Mouse (Mus musculus): Measurements from ENCODE around the gene Car10. TPM values are rescaled to one million over a fixed set of nuclear protein-coding genes. Genes with fewer than 3 reads are reported as not detected.
A peak's percentile ranks its signal among the peaks of the same experiment; 100 is the strongest.

The Car10 gene
- polyA plus RNA-seq, 1 experiment from 2014 or later, result not detected

- TF ChIP-seq CTCF (IDR thresholded peaks at IDR 0.05; ENCODE audit: low read depth), result no peak
These were observed 176.1 kb downstream of the Car10 start for GRCm38 (mm10) chr11:93273906-93274305.

GRCm38 (mm10) chr11:93293661-93294060, 195.8 kb downstream of the Car10 start:
- DNase-seq (ENCODE audit: low spot score) (no peak), ATAC-seq (replicated peaks; ENCODE audit: low FRiP score, low read depth) (no peak)
- Histone ChIP-seq H3K9me3 (replicated peaks; ENCODE audit: low read length) (no peaks in the 10 kb centered on the region), H3K4me3 (replicated peaks; ENCODE audit: low read depth, low read length) (no peak overlapping the region), H3K4me2 (ENCODE audit: low read length) (no peak overlapping the region), H3K4me1 (replicated peaks; ENCODE audit: insufficient read depth, low read length) (no peaks in the 10 kb centered on the region), H3K27me3 (ENCODE audit: insufficient read depth, low read length) (no peaks in the 10 kb centered on the region), H3K9ac (ENCODE audit: low read depth, low read length) (no peak overlapping the region), H3K36me3 (ENCODE audit: insufficient read depth, low read length) (no peaks in the 10 kb centered on the region), H3K27ac (no peak overlapping the region)
- 78% methylated on average over 1 of the region's 1 CpGs for WGBS
- TF ChIP-seq CTCF (IDR thresholded peaks at IDR 0.05; ENCODE audit: low read depth), result no peak

More at GRCm38 (mm10) chr11:93273906-93274305, 176.1 kb downstream of the Car10 start:
- Histone ChIP-seq H3K4me3 (replicated peaks; ENCODE audit: low read depth, low read length) (no peak overlapping the region), H3K36me3 (ENCODE audit: insufficient read depth, low read length) (no peaks in the 10 kb centered on the region), H3K27me3 (ENCODE audit: insufficient read depth, low read length) (no peaks in the 10 kb centered on the region), H3K4me2 (ENCODE audit: low read length) (no peak overlapping the region), H3K4me1 (replicated peaks; ENCODE audit: insufficient read depth, low read length) (no peaks in the 10 kb centered on the region), H3K9ac (ENCODE audit: low read depth, low read length) (no peak overlapping the region), H3K9me3 (replicated peaks; ENCODE audit: low read length) (no peaks in the 10 kb centered on the region), H3K27ac (no peak overlapping the region)
- no peak for ATAC-seq (replicated peaks; ENCODE audit: low FRiP score, low read depth)
- WGBS, result 15% methylated on average over 6 of the region's 6 CpGs
- DNase-seq (ENCODE audit: low spot score), result peak; percentile 66

- Histone ChIP-seq H3K36me3 (ENCODE audit: insufficient read depth, low read length) (no peaks in the 10 kb centered on the region), H3K4me2 (ENCODE audit: low read length) (no peak overlapping the region), H3K4me3 (replicated peaks; ENCODE audit: low read depth, low read length) (no peak overlapping the region), H3K4me1 (replicated peaks; ENCODE audit: insufficient read depth, low read length) (no peaks in the 10 kb centered on the region), H3K27me3 (ENCODE audit: insufficient read depth, low read length) (no peaks in the 10 kb centered on the region), H3K9ac (ENCODE audit: low read depth, low read length) (no peak overlapping the region), H3K9me3 (replicated peaks; ENCODE audit: low read length) (no peaks in the 10 kb centered on the region), H3K27ac (no peak overlapping the region)
- WGBS, result 86% methylated on average over 1 of the region's 1 CpGs
- TF ChIP-seq CTCF (IDR thresholded peaks at IDR 0.05; ENCODE audit: low read depth), result no peak
- no peak for DNase-seq (ENCODE audit: low spot score)
- ATAC-seq (replicated peaks; ENCODE audit: low FRiP score, low read depth), result no peak
These were observed 212.2 kb downstream of the Car10 start for GRCm38 (mm10) chr11:93309981-93310380.

- WGBS, result 82% methylated on average over 3 of the region's 3 CpGs
- no peak for TF ChIP-seq CTCF (IDR thresholded peaks at IDR 0.05; ENCODE audit: low read depth)
- H3K4me2 ChIP-seq (ENCODE audit: low read length), result no peak overlapping the region
These were observed 239.9 kb downstream of the Car10 start for GRCm38 (mm10) chr11:93337756-93338155.

GRCm38 (mm10) chr11:93343961-93344360, 246.1 kb downstream of the Car10 start:
- ATAC-seq (replicated peaks; ENCODE audit: low FRiP score, low read depth) (no peak), DNase-seq (ENCODE audit: low spot score) (no peak)
- no peak overlapping the region for H3K27ac ChIP-seq
- H3K4me2 ChIP-seq (ENCODE audit: low read length), result no peak overlapping the region
- H3K36me3 ChIP-seq (ENCODE audit: insufficient read depth, low read length), result no peaks in the 10 kb centered on the region
- H3K4me3 ChIP-seq (replicated peaks; ENCODE audit: low read depth, low read length), result no peak overlapping the region
- no peaks in the 10 kb centered on the region for H3K4me1 ChIP-seq (replicated peaks; ENCODE audit: insufficient read depth, low read length)
- no peaks in the 10 kb centered on the region for H3K27me3 ChIP-seq (ENCODE audit: insufficient read depth, low read length)
- no peak overlapping the region for H3K9ac ChIP-seq (ENCODE audit: low read depth, low read length)
- 85% methylated on average over 3 of the region's 3 CpGs for WGBS
- TF ChIP-seq CTCF (IDR thresholded peaks at IDR 0.05; ENCODE audit: low read depth), result no peak
- H3K9me3 ChIP-seq (replicated peaks; ENCODE audit: low read length), result no peaks in the 10 kb centered on the region

More at GRCm38 (mm10) chr11:93337756-93338155, 239.9 kb downstream of the Car10 start:
- Histone ChIP-seq H3K4me1 (replicated peaks; ENCODE audit: insufficient read depth, low read length) (no peaks in the 10 kb centered on the region), H3K9me3 (replicated peaks; ENCODE audit: low read length) (no peaks in the 10 kb centered on the region), H3K4me3 (replicated peaks; ENCODE audit: low read depth, low read length) (no peak overlapping the region), H3K36me3 (ENCODE audit: insufficient read depth, low read length) (no peaks in the 10 kb centered on the region), H3K27ac (no peak overlapping the region), H3K9ac (ENCODE audit: low read depth, low read length) (no peak overlapping the region), H3K27me3 (ENCODE audit: insufficient read depth, low read length) (no peaks in the 10 kb centered on the region)
- DNase-seq (ENCODE audit: low spot score), result no peak
- ATAC-seq (replicated peaks; ENCODE audit: low FRiP score, low read depth), result no peak

- no peak for ATAC-seq (replicated peaks; ENCODE audit: low FRiP score, low read depth)
- Histone ChIP-seq H3K9me3 (replicated peaks; ENCODE audit: low read length) (no peaks in the 10 kb centered on the region), H3K4me3 (replicated peaks; ENCODE audit: low read depth, low read length) (no peak overlapping the region), H3K27ac (no peak overlapping the region), H3K36me3 (ENCODE audit: insufficient read depth, low read length) (no peaks in the 10 kb centered on the region), H3K27me3 (ENCODE audit: insufficient read depth, low read length) (no peaks in the 10 kb centered on the region), H3K4me2 (ENCODE audit: low read length) (no peak overlapping the region), H3K4me1 (replicated peaks; ENCODE audit: insufficient read depth, low read length) (no peaks in the 10 kb centered on the region), H3K9ac (ENCODE audit: low read depth, low read length) (no peak overlapping the region)
- TF ChIP-seq CTCF (IDR thresholded peaks at IDR 0.05; ENCODE audit: low read depth), result no peak
- 77% methylated on average over 3 of the region's 3 CpGs for WGBS
- DNase-seq (ENCODE audit: low spot score), result no peak
These were observed 247.0 kb downstream of the Car10 start for GRCm38 (mm10) chr11:93344869-93345268.

GRCm38 (mm10) chr11:93361576-93361975, 263.7 kb downstream of the Car10 start:
- DNase-seq (ENCODE audit: low spot score) (peak; percentile 62), ATAC-seq (replicated peaks; ENCODE audit: low FRiP score, low read depth) (no peak)
- Histone ChIP-seq H3K27me3 (ENCODE audit: insufficient read depth, low read length) (no peaks in the 10 kb centered on the region), H3K9me3 (replicated peaks; ENCODE audit: low read length) (0 out of 2 replicates have a peak, but pooled peaks cover 3% of the 10 kb centered on the region), H3K4me3 (replicated peaks; ENCODE audit: low read depth, low read length) (no peak overlapping the region), H3K4me2 (ENCODE audit: low read length) (no peak overlapping the region), H3K36me3 (ENCODE audit: insufficient read depth, low read length) (no peaks in the 10 kb centered on the region), H3K4me1 (replicated peaks; ENCODE audit: insufficient read depth, low read length) (no peaks in the 10 kb centered on the region), H3K27ac (no peak overlapping the region), H3K9ac (ENCODE audit: low read depth, low read length) (no peak overlapping the region)
- 76% methylated on average over 2 of the region's 2 CpGs for whole genome bisulfite sequencing
- no peak for TF ChIP-seq CTCF (IDR thresholded peaks at IDR 0.05; ENCODE audit: low read depth)

Data from kidney, postnatal 0 days (tissue).